In the genomic region with DNA sequence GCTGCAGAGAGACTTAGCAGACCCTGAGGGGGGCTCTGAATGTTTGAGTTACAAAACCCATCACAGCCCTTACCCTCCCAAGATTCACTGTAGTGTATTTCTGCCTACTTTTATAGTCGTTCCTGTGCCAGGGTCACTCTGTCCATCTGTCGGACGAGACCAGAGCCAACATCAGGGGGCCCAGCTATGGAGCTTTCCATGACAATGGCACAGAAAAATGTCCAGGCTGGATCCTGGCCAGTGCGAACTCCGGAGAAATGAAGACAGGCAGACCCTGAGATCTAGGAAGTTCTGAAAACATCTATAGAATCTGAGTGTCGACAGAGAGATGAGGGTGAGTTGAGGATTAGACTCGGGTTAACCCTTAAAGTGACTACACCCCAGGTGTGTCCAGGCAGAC, we compare ENCODE assay signal across 20 mouse cellular contexts. TPM values are rescaled to one million over a fixed set of nuclear protein-coding genes. Genes with fewer than 3 reads are reported as not detected.
DNase-seq lines count a peak whose midpoint lies in the region; ATAC-seq and TF ChIP-seq lines count a peak whose summit lies in the region.
"Had no signal": no experiment of that assay in that cellular context is flagged by ENCODE, and none has a peak within 500 bp of the region (broad histone marks: within the 10 kb centered on the region; RNA-seq: fewer than 3 reads in every experiment).

No protein-coding gene starts in this region.

- intact Hi-C loops in left cerebral cortex, postnatal 4 days (cut with DNase I): no loop called here
- intact Hi-C loops in left cerebral cortex, adult 2 months (cut with DNase I): no loop called here

- no peaks in the 10 kb centered on the region for H3K27me3 ChIP-seq in heart, embryonic 16.5 days (ENCODE audit: control insufficient read depth, insufficient read depth, low read length)
- no peaks in the 10 kb centered on the region for H3K27me3 ChIP-seq in heart, embryonic 12.5 days (replicated peaks)
- H3K27me3 ChIP-seq: intestine, embryonic 15.5 days; limb, embryonic 12.5 days; liver, embryonic 15.5 days; megakaryocyte, embryonic 14.5 days; midbrain, embryonic 15.5 days had no signal

- 38% methylated on average over 7 of the region's 7 CpGs for WGBS in heart, embryonic 16.5 days
- WGBS in heart, embryonic 12.5 days: 46% methylated on average over 7 of the region's 7 CpGs

- H3K36me3 ChIP-seq in heart, embryonic 16.5 days (ENCODE audit: control insufficient read depth, insufficient read depth): peaks cover 3% of the 10 kb centered on the region; the same call in 1 of the 2 replicates
- no peaks in the 10 kb centered on the region; the same call in 1 of the 2 replicates for H3K36me3 ChIP-seq in heart, embryonic 12.5 days
- H3K36me3 ChIP-seq: intestine, embryonic 15.5 days; limb, embryonic 12.5 days; liver, embryonic 15.5 days; midbrain, embryonic 15.5 days had no signal

- DNase-seq in adrenal gland, postnatal 36 days: peak; percentile 49 to 50
- DNase-seq in adrenal gland, adult 8-10 months: no peak
- DNase-seq in left cerebral cortex, postnatal 4 days: peak; percentile 72
- no peak for DNase-seq in left cerebral cortex, adult 2 months (ENCODE audit: extremely low spot score in 1 of 2, low spot score in 2 of 2)
- DNase-seq in Muller cell, postnatal 12 days (ENCODE audit: inconsistent ontology term): peak; percentile 24
- DNase-seq: cerebellum, adult 11 months; gastrocnemius, postnatal 36 days; kidney, postnatal 14 days; retina, postnatal 1 day; right cerebral cortex, postnatal 4 days; thymus, postnatal 4 days had no signal

- peaks cover 14% of the 10 kb centered on the region for H3K4me1 ChIP-seq in heart, embryonic 16.5 days (ENCODE audit: control insufficient read depth, insufficient read depth, low read length)
- H3K4me1 ChIP-seq in heart, embryonic 12.5 days (replicated peaks): peaks cover 45% of the 10 kb centered on the region

- H3K4me3 ChIP-seq in heart, embryonic 16.5 days (ENCODE audit: low read length): no peak overlapping the region
- H3K4me3 ChIP-seq in heart, embryonic 12.5 days: no peak overlapping the region
- H3K4me3 ChIP-seq in left cerebral cortex, adult 2 months: no peak overlapping the region
- H3K4me3 ChIP-seq: erythroblast, embryonic 14.5 days; intestine, embryonic 15.5 days; limb, embryonic 12.5 days; liver, embryonic 15.5 days; megakaryocyte, embryonic 14.5 days; midbrain, embryonic 15.5 days had no signal

- no peak overlapping the region for H3K9ac ChIP-seq in heart, embryonic 16.5 days (ENCODE audit: low read length)
- H3K9ac ChIP-seq in heart, embryonic 12.5 days: no peak overlapping the region
- H3K9ac ChIP-seq: intestine, embryonic 15.5 days; limb, embryonic 12.5 days; liver, embryonic 15.5 days; midbrain, embryonic 15.5 days had no signal

- no peak for TF ChIP-seq CTCF in left cerebral cortex, adult 2 months (IDR thresholded peaks at IDR 0.05)

- ATAC-seq in heart, embryonic 16.5 days (replicated peaks; ENCODE audit: extremely low read depth, insufficient read depth, low FRiP score): no peak
- ATAC-seq in heart, embryonic 12.5 days (ENCODE audit: insufficient number of reproducible peaks, low FRiP score): no peak
- ATAC-seq: forebrain, embryonic 14.5 days; intestine, embryonic 15.5 days; midbrain, embryonic 15.5 days had no signal

- H3K9me3 ChIP-seq in heart, embryonic 16.5 days (replicated peaks; ENCODE audit: control insufficient read depth, low read length): no peaks in the 10 kb centered on the region
- no peaks in the 10 kb centered on the region for H3K9me3 ChIP-seq in heart, embryonic 12.5 days (replicated peaks)
- H3K9me3 ChIP-seq: intestine, embryonic 15.5 days; limb, embryonic 12.5 days; liver, embryonic 15.5 days; megakaryocyte, embryonic 14.5 days; midbrain, embryonic 15.5 days had no signal

- H3K4me2 ChIP-seq in heart, embryonic 16.5 days (ENCODE audit: low read depth, low read length): no peak overlapping the region
- no peak overlapping the region for H3K4me2 ChIP-seq in heart, embryonic 12.5 days
- H3K4me2 ChIP-seq: intestine, embryonic 15.5 days; limb, embryonic 12.5 days; liver, embryonic 15.5 days; midbrain, embryonic 15.5 days had no signal

- 0 out of 2 replicates have a peak overlapping the region, but pooled peaks have one; percentile 0 for H3K27ac ChIP-seq in heart, embryonic 16.5 days (ENCODE audit: low read length)
- H3K27ac ChIP-seq in heart, embryonic 12.5 days (ENCODE audit: poor library complexity, severe bottlenecking): no peak overlapping the region
- no peak overlapping the region for H3K27ac ChIP-seq in left cerebral cortex, adult 2 months
- H3K27ac ChIP-seq: intestine, embryonic 15.5 days; limb, embryonic 12.5 days; liver, embryonic 15.5 days; midbrain, embryonic 15.5 days had no signal

RNA-seq across cellular contexts. Expression of gene Tex2, which starts 55.1 kb away (rescaled TPM):
- 10 to 100 TPM; 52.3 to 54.4 TPM for total RNA-seq in adrenal gland, postnatal 36 days (2021)
- 10 to 100 TPM; 48.2 to 56.8 (median 54.5) TPM for total RNA-seq in adrenal gland, adult 8-10 months (2022)
- 14.2 and 15.0 TPM in 2 replicates for polyA plus RNA-seq in heart, embryonic 16.5 days (2015; fragmentation: Nextera tagmentation; extraction: Ambion mirVana)
- polyA plus RNA-seq in heart, embryonic 12.5 days (2016; fragmentation: Nextera tagmentation; extraction: Ambion mirVana): 19.8 and 20.2 TPM in 2 replicates
- total RNA-seq in left cerebral cortex, postnatal 4 days (2021): 10 to 100 TPM; 70.3 to 76.1 TPM
- 100 to 1,000 TPM; 114 to 118 TPM for total RNA-seq in left cerebral cortex, adult 2 months (2021)

Comparison
In these comparisons a context has a peak if more than half of its experiments do, and no peak if none do; other contexts are left out.
1. DNase-seq: peak in adrenal gland, postnatal 36 days (2 of 2), left cerebral cortex, postnatal 4 days (single experiment) and Muller cell, postnatal 12 days (single experiment); none in adrenal gland, adult 8-10 months (single experiment) and left cerebral cortex, adult 2 months (0 of 2).